Mouse (Mus musculus): ENCODE measurements around the gene Plxnb1.

Gene Plxnb1

GRCm38 (mm10) chr9:109161941-109162340 lies 66.8 kb downstream of the Plxnb1 start, which contains the start of gene Fbxw21:
TSS of gene Fbxw21 (minus strand) at chr9:109162041.
- no peak for DNase-seq (ENCODE audit: low spot score)

- DNase-seq (ENCODE audit: low spot score) = no peak
These were observed 72.1 kb downstream of the Plxnb1 start for GRCm38 (mm10) chr9:109167316-109167715.
